Comparison of ENCODE assay signal across 14 mouse cellular contexts in genomic region chr5:142853585-142853984, GRCm38 (mm10).
"Had no signal": no experiment of that assay in that cellular context is flagged by ENCODE, and none has a peak within 500 bp of the region (broad histone marks: within the 10 kb centered on the region; RNA-seq: fewer than 3 reads in every experiment).

No protein-coding gene starts in this region.

- H3K4me1 ChIP-seq: limb, embryonic 15.5 days; stomach, embryonic 15.5 days had no signal

- H3K27me3 ChIP-seq: intestine, embryonic 15.5 days; kidney, embryonic 15.5 days; limb, embryonic 15.5 days; neural tube, embryonic 15.5 days; stomach, embryonic 15.5 days had no signal

- H3K9me3 ChIP-seq: intestine, embryonic 15.5 days; limb, embryonic 15.5 days; neural tube, embryonic 15.5 days; stomach, embryonic 15.5 days had no signal

- H3K4me2 ChIP-seq: intestine, embryonic 15.5 days; kidney, embryonic 15.5 days; limb, embryonic 15.5 days; lung, embryonic 14.5 days; neural tube, embryonic 15.5 days; stomach, embryonic 15.5 days had no signal

- DNase-seq: kidney, adult 18-20 months; kidney, postnatal 25 days; lung, embryonic 14.5 days; lung, postnatal 10 days; lung, postnatal 4 days; midbrain, embryonic 14.5 days; thymus, postnatal 36 days had no signal

- H3K36me3 ChIP-seq: intestine, embryonic 15.5 days; limb, embryonic 15.5 days; midbrain, embryonic 10.5 days; neural tube, embryonic 15.5 days; stomach, embryonic 15.5 days had no signal

- H3K27ac ChIP-seq: intestine, embryonic 15.5 days; kidney, embryonic 15.5 days; limb, embryonic 15.5 days; midbrain, embryonic 10.5 days; neural tube, embryonic 15.5 days; stomach, embryonic 15.5 days had no signal

- H3K9ac ChIP-seq: intestine, embryonic 15.5 days; kidney, embryonic 15.5 days; limb, embryonic 15.5 days; lung, embryonic 14.5 days; neural tube, embryonic 15.5 days; stomach, embryonic 15.5 days had no signal

- ATAC-seq: intestine, embryonic 15.5 days had no signal

- H3K4me3 ChIP-seq: intestine, embryonic 15.5 days; kidney, embryonic 15.5 days; limb, embryonic 15.5 days; midbrain, embryonic 10.5 days; myocyte; neural tube, embryonic 15.5 days; stomach, embryonic 15.5 days had no signal
